Mouse (Mus musculus) ovary, adult 18-20 months (tissue): ENCODE results near the gene Plxnc1.

Source experiments
- DNase-seq: peaks from one replicate; pipeline ENCODE4 v3.0.0; 2022; ENCODE audit warnings: low spot score, mixed read lengths

Gene Plxnc1

GRCm38 (mm10) chr10:94823971-94824760 lies 120.5 kb downstream of the Plxnc1 start:
- DNase-seq, result no peak

GRCm38 (mm10) chr10:94818781-94819665 lies 125.6 kb downstream of the Plxnc1 start:
- DNase-seq, result no peak

- no peak for DNase-seq
Observed at GRCm38 (mm10) chr10:94818127-94818526, 126.5 kb downstream of the Plxnc1 start.

- no peak for DNase-seq
Observed at GRCm38 (mm10) chr10:94811907-94812851, 132.5 kb downstream of the Plxnc1 start.

- DNase-seq, result no peak
Observed at GRCm38 (mm10) chr10:94809946-94810472, 134.6 kb downstream of the Plxnc1 start.

GRCm38 (mm10) chr10:94808275-94808674 lies 136.4 kb downstream of the Plxnc1 start:
- no peak for DNase-seq

GRCm38 (mm10) chr10:94807323-94807722 lies 137.3 kb downstream of the Plxnc1 start:
- DNase-seq, result no peak

- DNase-seq, result no peak
Observed at GRCm38 (mm10) chr10:94804909-94805220, 139.8 kb downstream of the Plxnc1 start.

GRCm38 (mm10) chr10:94804029-94804908 lies 140.4 kb downstream of the Plxnc1 start:
- DNase-seq, result no peak

GRCm38 (mm10) chr10:94800677-94801354 lies 143.8 kb downstream of the Plxnc1 start:
- DNase-seq, result no peak

- DNase-seq, result no peak
Observed at GRCm38 (mm10) chr10:94799485-94800239, 145.0 kb downstream of the Plxnc1 start.

- no peak for DNase-seq
Observed at GRCm38 (mm10) chr10:94798128-94798527, 146.5 kb downstream of the Plxnc1 start.

GRCm38 (mm10) chr10:94794666-94795244 lies 149.9 kb downstream of the Plxnc1 start:
- no peak for DNase-seq

- DNase-seq, result no peak
Observed at GRCm38 (mm10) chr10:94793914-94794313, 150.7 kb downstream of the Plxnc1 start.

GRCm38 (mm10) chr10:94789205-94789604 lies 155.4 kb downstream of the Plxnc1 start:
- no peak for DNase-seq

GRCm38 (mm10) chr10:94780618-94781262 lies 163.9 kb downstream of the Plxnc1 start:
- DNase-seq, result no peak

- no peak for DNase-seq
Observed at GRCm38 (mm10) chr10:94779319-94779718, 165.3 kb downstream of the Plxnc1 start.

GRCm38 (mm10) chr10:94777576-94777975 lies 167.1 kb downstream of the Plxnc1 start:
- no peak for DNase-seq

GRCm38 (mm10) chr10:94771496-94771895 lies 173.1 kb downstream of the Plxnc1 start:
- no peak for DNase-seq
